Mouse (Mus musculus): ENCODE measurements around the gene Cmip.

DNA sequence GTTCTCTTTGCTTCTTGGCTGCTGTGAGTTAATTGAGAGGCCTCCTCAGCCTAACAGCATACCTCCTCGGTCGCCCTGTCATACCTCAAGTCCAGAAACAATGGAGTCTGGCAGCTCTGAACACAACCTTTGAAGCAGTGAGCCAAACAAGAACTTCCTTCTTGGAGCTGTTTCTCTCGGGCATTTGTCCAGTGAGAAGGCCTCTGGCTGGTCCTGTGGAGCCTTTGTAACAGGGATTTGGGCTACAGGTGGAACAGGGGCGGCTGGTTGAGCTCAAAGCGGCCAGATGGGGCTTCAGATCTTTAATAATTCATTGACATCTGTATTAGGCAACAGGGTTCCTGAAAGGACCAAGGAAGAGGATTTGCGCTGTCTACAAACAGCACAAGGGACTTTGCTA lies 137.0 kb downstream of the Cmip start:
- TF ChIP-seq CTCF (conservative IDR thresholded peaks at IDR 0.05; ENCODE audit: insufficient read depth, insufficient read length, low read depth, low read length) (no peak), POLR2A (IDR thresholded peaks at IDR 0.05; ENCODE audit: low read depth, low read length) (no peak)
